Mouse (Mus musculus): ENCODE measurements around the gene Scamp2. TPM values are rescaled to one million over a fixed set of nuclear protein-coding genes. Genes with fewer than 3 reads are reported as not detected.

Scamp2 gene
- polyA plus RNA-seq (2012; rRNA removed), result 35.5 and 38.8 TPM in 2 replicates

- Histone ChIP-seq H3K4me3 (replicated peaks; ENCODE audit: insufficient read depth, low read depth, low read length) (peak within 1 kb of the TSS; percentile 71), H3K27me3 (ENCODE audit: control insufficient read depth, insufficient read depth, low read length) (no peaks in the 10 kb centered on the region), H3K27ac (ENCODE audit: insufficient read depth, low read length) (peak within 1 kb of the TSS; percentile 35; the same call in 1 of the 2 replicates), H3K4me1 (ENCODE audit: control insufficient read depth, insufficient read depth, low read length) (peaks cover 4% of the 10 kb centered on the region; the same call in 1 of the 2 replicates)
- peak; percentile 73; the same call in 1 of the 2 replicates for TF ChIP-seq POLR2A (IDR thresholded peaks at IDR 0.05; ENCODE audit: borderline replicate concordance, insufficient read depth, low read length)
- no peak for TF ChIP-seq CTCF (IDR thresholded peaks at IDR 0.05; ENCODE audit: borderline replicate concordance, insufficient read depth, low read depth, low read length)
- DNase-seq, result peak; percentile 94 to 97
- 2% methylated on average over 37 of the region's 37 CpGs for WGBS
Observed at GRCm38 (mm10) chr9:57560861-57561710, at the start of gene Scamp2. Gene Scamp2, plus strand, starts transcription at chr9:57560943.

DNA sequence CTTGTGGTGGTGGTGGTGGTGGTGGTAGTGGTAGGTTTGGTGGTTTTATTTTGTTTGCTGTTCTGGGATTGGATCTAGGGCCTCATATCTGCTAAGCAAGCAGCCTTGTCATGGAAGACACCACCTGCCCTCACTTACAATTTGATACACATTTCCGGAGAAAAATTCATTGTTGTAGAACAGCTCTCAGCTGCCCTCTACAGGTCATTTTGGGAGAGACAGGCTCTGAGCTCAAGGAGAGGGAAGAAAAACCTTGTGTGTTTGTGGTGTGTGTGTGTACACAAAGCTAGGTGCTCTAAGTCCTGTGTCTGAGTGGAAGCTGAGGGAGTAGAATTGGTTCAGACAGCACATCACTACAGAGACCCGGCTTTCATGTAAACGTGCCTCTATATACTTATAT is 43.6 kb upstream of the Scamp2 start:
- 7% methylated on average over 3 of the region's 3 CpGs for WGBS
- no peaks in the 10 kb centered on the region for H3K4me1 ChIP-seq (ENCODE audit: control insufficient read depth, insufficient read depth, low read length)
- DNase-seq, result peak; percentile 51 to 69
- peak; percentile 59; the same call in 1 of the 2 replicates for TF ChIP-seq CTCF (IDR thresholded peaks at IDR 0.05; ENCODE audit: borderline replicate concordance, insufficient read depth, low read depth, low read length)
- TF ChIP-seq POLR2A (IDR thresholded peaks at IDR 0.05; ENCODE audit: borderline replicate concordance, insufficient read depth, low read length), result no peak
- no peaks in the 10 kb centered on the region for H3K27me3 ChIP-seq (ENCODE audit: control insufficient read depth, insufficient read depth, low read length)
- no peak overlapping the region for H3K27ac ChIP-seq (ENCODE audit: insufficient read depth, low read length)
- no peak overlapping the region for H3K4me3 ChIP-seq (replicated peaks; ENCODE audit: insufficient read depth, low read depth, low read length)

GRCm38 (mm10) chr9:57520375-57521055 is 40.2 kb upstream of the Scamp2 start:
- WGBS, result 22% methylated on average over 16 of the region's 16 CpGs
- H3K27ac ChIP-seq (ENCODE audit: insufficient read depth, low read length), result peak overlapping the region; percentile 91
- H3K4me3 ChIP-seq (replicated peaks; ENCODE audit: insufficient read depth, low read depth, low read length), result peak overlapping the region; percentile 58
- no peaks in the 10 kb centered on the region for H3K27me3 ChIP-seq (ENCODE audit: control insufficient read depth, insufficient read depth, low read length)
- TF ChIP-seq POLR2A (IDR thresholded peaks at IDR 0.05; ENCODE audit: borderline replicate concordance, insufficient read depth, low read length), result no peak
- TF ChIP-seq CTCF (IDR thresholded peaks at IDR 0.05; ENCODE audit: borderline replicate concordance, insufficient read depth, low read depth, low read length), result 0 out of 2 replicates have a peak, but pooled peaks have one; percentile 16
- DNase-seq, result no peak
- H3K4me1 ChIP-seq (ENCODE audit: control insufficient read depth, insufficient read depth, low read length), result peaks cover 16% of the 10 kb centered on the region

DNA sequence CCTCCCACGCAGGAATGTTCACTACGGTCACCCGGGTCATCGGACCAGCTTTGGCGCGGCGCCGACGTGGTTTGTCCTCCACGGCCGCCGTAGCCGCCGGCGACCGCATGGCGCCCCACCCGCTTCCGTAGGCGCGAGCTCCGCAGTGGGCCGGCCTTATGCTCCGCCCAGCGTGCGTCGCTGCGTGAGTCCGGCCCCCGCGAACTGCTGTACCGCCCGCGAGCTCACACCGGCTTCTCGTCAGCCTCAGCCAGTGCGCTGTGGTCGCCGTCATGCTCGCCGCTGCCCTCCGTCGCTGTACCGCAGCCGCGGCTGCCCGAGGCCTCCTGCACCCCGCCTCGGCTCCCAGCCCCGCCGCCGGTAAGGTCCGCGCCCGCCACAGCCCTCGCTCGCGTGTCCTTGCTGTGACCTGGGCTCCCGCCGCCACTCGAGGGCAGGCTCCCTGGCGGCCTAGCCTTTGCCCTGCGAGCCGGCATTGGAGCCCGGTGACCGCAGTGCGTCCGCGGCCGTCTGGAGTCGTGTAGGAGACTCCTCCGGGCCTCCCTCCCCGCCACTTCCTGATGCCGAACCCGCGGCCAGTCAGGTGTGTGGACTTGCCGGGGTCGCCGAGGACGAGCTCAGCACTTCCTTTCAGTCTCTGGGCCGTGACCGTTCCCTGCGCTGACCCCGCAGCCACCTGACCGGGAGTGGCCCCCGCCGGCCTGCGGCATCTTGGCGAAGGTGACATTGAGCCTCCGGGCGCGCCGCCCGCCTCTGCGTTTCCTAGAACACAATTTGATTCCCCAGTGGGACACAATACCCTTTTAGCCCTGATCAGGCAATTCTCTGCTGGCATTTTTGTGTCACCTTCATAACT is 39.5 kb upstream of the Scamp2 start, which contains the start of gene Cox5a:
Gene Cox5a (plus strand): TSS at position 219 of the 856 bp plus-strand sequence.
- peaks cover 17% of the 10 kb centered on the region for H3K4me1 ChIP-seq (ENCODE audit: control insufficient read depth, insufficient read depth, low read length)
- peak; percentile 95 for TF ChIP-seq POLR2A (IDR thresholded peaks at IDR 0.05; ENCODE audit: borderline replicate concordance, insufficient read depth, low read length)
- TF ChIP-seq CTCF (IDR thresholded peaks at IDR 0.05; ENCODE audit: borderline replicate concordance, insufficient read depth, low read depth, low read length), result no peak
- peak within 1 kb of the TSS; percentile 58 for H3K4me3 ChIP-seq (replicated peaks; ENCODE audit: insufficient read depth, low read depth, low read length)
- H3K27ac ChIP-seq (ENCODE audit: insufficient read depth, low read length), result peak within 1 kb of the TSS; percentile 95
- WGBS, result 1% methylated on average over 94 of the region's 95 CpGs
- no peaks in the 10 kb centered on the region for H3K27me3 ChIP-seq (ENCODE audit: control insufficient read depth, insufficient read depth, low read length)
- peak; percentile 96 to 98 for DNase-seq

DNA sequence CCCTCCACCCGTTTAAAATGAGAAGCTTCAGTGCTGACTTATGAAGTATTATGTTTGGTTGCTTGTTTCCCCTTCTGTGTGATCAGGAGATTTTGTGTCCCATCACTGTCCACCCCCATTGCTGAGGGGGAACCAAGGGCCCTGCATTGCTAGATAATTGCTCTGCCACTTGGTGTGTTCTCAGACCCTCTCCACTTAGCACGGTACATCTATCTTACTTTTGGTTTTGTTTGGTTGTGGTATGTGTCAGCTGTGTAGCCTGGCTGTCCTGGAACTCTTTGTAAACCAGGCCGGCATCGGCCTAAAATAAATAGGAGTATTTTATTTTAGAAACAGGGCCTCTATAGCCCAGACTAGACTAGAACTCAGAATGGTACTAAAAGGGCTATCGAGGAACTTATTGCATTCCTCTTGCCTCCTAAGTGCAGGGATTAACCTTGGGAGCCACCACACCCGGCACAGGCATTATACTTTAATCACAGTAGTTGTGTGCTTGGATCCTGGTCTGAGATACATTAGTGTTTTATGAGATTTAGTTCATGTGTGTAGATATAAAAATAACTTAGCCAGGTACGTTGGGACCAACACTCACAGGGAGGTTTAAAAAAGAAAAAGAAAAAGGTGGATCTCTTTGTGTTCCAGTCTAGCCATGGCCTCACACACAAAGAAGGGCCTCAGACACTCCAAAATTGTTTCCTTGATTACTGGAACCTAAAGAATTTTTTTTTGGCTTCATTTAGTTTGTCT is 38.5 kb upstream of the Scamp2 start:
- Histone ChIP-seq H3K4me1 (ENCODE audit: control insufficient read depth, insufficient read depth, low read length) (peaks cover 17% of the 10 kb centered on the region), H3K27me3 (ENCODE audit: control insufficient read depth, insufficient read depth, low read length) (no peaks in the 10 kb centered on the region), H3K27ac (ENCODE audit: insufficient read depth, low read length) (no peak overlapping the region), H3K4me3 (replicated peaks; ENCODE audit: insufficient read depth, low read depth, low read length) (peak overlapping the region; percentile 58)
- no peak for DNase-seq
- no peak for TF ChIP-seq POLR2A (IDR thresholded peaks at IDR 0.05; ENCODE audit: borderline replicate concordance, insufficient read depth, low read length)
- no peak for TF ChIP-seq CTCF (IDR thresholded peaks at IDR 0.05; ENCODE audit: borderline replicate concordance, insufficient read depth, low read depth, low read length)
- 10% methylated on average over 7 of the region's 7 CpGs for WGBS

DNA sequence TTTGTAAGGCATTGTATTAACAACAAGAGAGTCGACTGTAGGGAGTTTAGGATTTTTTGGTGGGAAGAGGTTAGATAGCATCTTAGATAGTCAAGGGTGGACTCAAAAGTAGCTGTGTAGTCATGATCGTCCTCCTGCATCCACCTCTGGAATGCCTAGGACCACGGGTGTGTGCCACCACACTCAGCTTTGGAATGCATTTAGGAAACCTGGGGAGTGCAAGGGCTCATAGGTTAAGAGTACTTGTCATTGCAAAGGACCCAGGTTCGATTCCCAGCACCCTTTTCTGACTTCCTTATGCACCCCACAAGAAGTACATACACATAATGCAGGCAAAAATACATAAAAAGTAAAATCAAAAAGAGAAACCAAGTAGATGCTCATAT is 37.9 kb upstream of the Scamp2 start:
- Histone ChIP-seq H3K4me3 (replicated peaks; ENCODE audit: insufficient read depth, low read depth, low read length) (peak overlapping the region; percentile 43), H3K27me3 (ENCODE audit: control insufficient read depth, insufficient read depth, low read length) (no peaks in the 10 kb centered on the region), H3K4me1 (ENCODE audit: control insufficient read depth, insufficient read depth, low read length) (peaks cover 17% of the 10 kb centered on the region), H3K27ac (ENCODE audit: insufficient read depth, low read length) (no peak overlapping the region)
- DNase-seq, result no peak
- TF ChIP-seq POLR2A (IDR thresholded peaks at IDR 0.05; ENCODE audit: borderline replicate concordance, insufficient read depth, low read length), result no peak
- TF ChIP-seq CTCF (IDR thresholded peaks at IDR 0.05; ENCODE audit: borderline replicate concordance, insufficient read depth, low read depth, low read length), result no peak
- WGBS, result 46% methylated on average over 4 of the region's 4 CpGs
